Mouse (Mus musculus) midbrain, postnatal 0 days (tissue): ENCODE results near the gene Vangl2. TPM values are rescaled to one million over a fixed set of nuclear protein-coding genes. Genes with fewer than 3 reads are reported as not detected.

Source experiments
- ATAC-seq: fragments of 200-750 bp; cut with Nextera tagmentation; 2 replicates; pipeline ENCODE4 v1.8.0; 2017; ENCODE audit warnings: moderate number of reproducible peaks, mild to moderate bottlenecking, moderate TSS enrichment, moderate library complexity; ENCODE audit not compliant: low FRiP score
- DNase-seq: peaks from one replicate; pipeline ENCODE4 v3.0.0-alpha.2; 2015; ENCODE audit warnings: low spot score
- H3K27ac ChIP-seq: fragments of 300-500 bp; sonication (generic); 2 replicates; pipeline ENCODE4 v1.5.1; 2014; ENCODE audit warnings: low read depth, mild to moderate bottlenecking, low read length, mixed read lengths
- H3K27me3 ChIP-seq: fragments of 300-500 bp; sonication (generic); 2 replicates; pipeline ENCODE4 v1.6.1; 2014; ENCODE audit warnings: low read length, control low read depth, mixed read lengths; ENCODE audit not compliant: insufficient read depth
- H3K36me3 ChIP-seq: fragments of 300-500 bp; sonication (generic); 2 replicates; pipeline ENCODE4 v1.6.1; 2014; ENCODE audit warnings: low read length, control low read depth, mixed read lengths; ENCODE audit not compliant: insufficient read depth
- H3K4me1 ChIP-seq: fragments of 300-500 bp; sonication (generic); 2 replicates; pipeline ENCODE4 v1.6.1; 2014; ENCODE audit warnings: mild to moderate bottlenecking, control low read depth, antibody characterized with exemption, low read length, mixed read lengths; ENCODE audit not compliant: insufficient read depth
- H3K4me2 ChIP-seq: fragments of 300-500 bp; sonication (generic); 2 replicates; pipeline ENCODE4 v1.6.1; 2014; ENCODE audit warnings: low read depth, mild to moderate bottlenecking, low read length, mixed read lengths; ENCODE audit not compliant: poor library complexity, severe bottlenecking
- H3K4me3 ChIP-seq: fragments of 300-500 bp; sonication (generic); 2 replicates; pipeline ENCODE4 v1.5.1; 2014; ENCODE audit warnings: low read depth, mild to moderate bottlenecking, low read length, moderate library complexity
- H3K9ac ChIP-seq: fragments of 300-500 bp; sonication (generic); replicated peaks from 2 replicates; pipeline ENCODE4 v1.6.1; 2014; ENCODE audit warnings: mild to moderate bottlenecking, low read length, moderate library complexity, mixed read lengths; ENCODE audit not compliant: poor library complexity, severe bottlenecking
- H3K9me3 ChIP-seq: fragments of 300-500 bp; sonication (generic); 2 replicates; pipeline ENCODE4 v1.6.1; 2016; ENCODE audit warnings: low read length, control low read depth
- CTCF ChIP-seq: IDR thresholded peaks from 2 replicates; pipeline ENCODE4 v1.5.1; 2016; ENCODE audit warnings: antibody characterized with exemption, mild to moderate bottlenecking
- WGBS: fragments of 180-500 bp; shearing (Covaris S2); extraction: QIAGEN DNeasy Blood & Tissue Kit; methylation state at CpG from one replicate; pipeline ENCODE4 v1.1.7; 2014; 5-methylcytosine and 5-hydroxymethylcytosine counted together
- polyA plus RNA-seq: library from polyadenylated mRNA; unstranded; fragments of >200 nt; fragmentation: Nextera tagmentation; extraction: Ambion mirVana; gene quantifications from 2 replicates; pipeline ENCODE4 v1.2.1, GENCODE M21; 2015
- total RNA-seq: library from RNA; depleted of rRNA; stranded (reverse); fragments of >200 nt; gene quantifications from 2 replicates; pipeline ENCODE4 v1.2.3, GENCODE M21; 2014

Vangl2 gene
- total and polyA plus RNA-seq, 2 experiments from 2014 or later, result 44.2 to 85.8 TPM

- no peak for DNase-seq
- WGBS, result 67% methylated on average over 4 of the region's 4 CpGs
- ATAC-seq, result no peak
- Histone ChIP-seq H3K9me3 (no peaks in the 10 kb centered on the region), H3K27ac (no peak overlapping the region), H3K4me3 (no peak overlapping the region), H3K36me3 (peaks cover 31% of the 10 kb centered on the region), H3K9ac (no peak overlapping the region), H3K4me1 (no peaks in the 10 kb centered on the region), H3K4me2 (no peak overlapping the region), H3K27me3 (no peaks in the 10 kb centered on the region)
- TF ChIP-seq CTCF, result no peak
Measured at GRCm38 (mm10) chr1:172063291-172064023, 35.2 kb upstream of the Vangl2 start.

- WGBS, result 81% methylated on average over 2 of the region's 2 CpGs
- TF ChIP-seq CTCF, result no peak
- Histone ChIP-seq H3K27me3 (no peaks in the 10 kb centered on the region), H3K9me3 (no peaks in the 10 kb centered on the region), H3K4me3 (no peak overlapping the region), H3K4me1 (no peaks in the 10 kb centered on the region), H3K9ac (no peak overlapping the region), H3K36me3 (peaks cover 17% of the 10 kb centered on the region), H3K27ac (no peak overlapping the region), H3K4me2 (no peak overlapping the region)
- ATAC-seq (no peak), DNase-seq (no peak)
Measured at GRCm38 (mm10) chr1:172062101-172062500, 33.9 kb upstream of the Vangl2 start.

- peaks cover 8% of the 10 kb centered on the region for H3K36me3 ChIP-seq
- no peak for TF ChIP-seq CTCF
- H3K27ac ChIP-seq, result no peak overlapping the region
- H3K9me3 ChIP-seq, result no peaks in the 10 kb centered on the region
- peak; percentile 60 for DNase-seq
- peak; percentile 9; the same call in 1 of the 2 replicates for ATAC-seq
- no peaks in the 10 kb centered on the region for H3K4me1 ChIP-seq
- H3K4me3 ChIP-seq, result no peak overlapping the region
- no peak overlapping the region for H3K9ac ChIP-seq
- no peaks in the 10 kb centered on the region for H3K27me3 ChIP-seq
- no peak overlapping the region for H3K4me2 ChIP-seq
- 22% methylated on average over 8 of the region's 8 CpGs for WGBS
Measured at GRCm38 (mm10) chr1:172061217-172061616, 33.0 kb upstream of the Vangl2 start.

- no peak for ATAC-seq
- Histone ChIP-seq H3K36me3 (peaks cover 6% of the 10 kb centered on the region), H3K4me1 (no peaks in the 10 kb centered on the region), H3K27ac (no peak overlapping the region), H3K4me3 (no peak overlapping the region), H3K9me3 (no peaks in the 10 kb centered on the region), H3K9ac (no peak overlapping the region), H3K4me2 (no peak overlapping the region), H3K27me3 (no peaks in the 10 kb centered on the region)
- DNase-seq, result peak; percentile 60
- WGBS, result 46% methylated on average over 4 of the region's 4 CpGs
- no peak for TF ChIP-seq CTCF
Measured at GRCm38 (mm10) chr1:172060659-172061058, 32.4 kb upstream of the Vangl2 start.

GRCm38 (mm10) chr1:172058874-172059273, 30.6 kb upstream of the Vangl2 start:
- no peak for TF ChIP-seq CTCF
- DNase-seq, result no peak
- H3K9ac ChIP-seq, result no peak overlapping the region
- H3K36me3 ChIP-seq, result no peaks in the 10 kb centered on the region
- H3K4me1 ChIP-seq, result no peaks in the 10 kb centered on the region
- H3K27me3 ChIP-seq, result no peaks in the 10 kb centered on the region
- no peak overlapping the region for H3K27ac ChIP-seq
- WGBS, result 57% methylated on average over 7 of the region's 7 CpGs
- ATAC-seq, result no peak
- H3K9me3 ChIP-seq, result no peaks in the 10 kb centered on the region
- H3K4me3 ChIP-seq, result no peak overlapping the region
- H3K4me2 ChIP-seq, result no peak overlapping the region

- Histone ChIP-seq H3K9me3 (no peaks in the 10 kb centered on the region), H3K4me3 (no peak overlapping the region), H3K27ac (no peak overlapping the region), H3K4me1 (no peaks in the 10 kb centered on the region), H3K4me2 (no peak overlapping the region), H3K9ac (no peak overlapping the region), H3K27me3 (no peaks in the 10 kb centered on the region), H3K36me3 (no peaks in the 10 kb centered on the region)
- TF ChIP-seq CTCF, result no peak
- ATAC-seq (peak; percentile 24; the same call in 1 of the 2 replicates), DNase-seq (peak; percentile 58)
- WGBS, result 38% methylated on average over 6 of the region's 6 CpGs
Measured at GRCm38 (mm10) chr1:172058321-172058720, 30.1 kb upstream of the Vangl2 start.
